ENCODE assay signal across 8 mouse cellular contexts in genomic region chr11:89059919-89060422, GRCm38 (mm10). TPM values are rescaled to one million over a fixed set of nuclear protein-coding genes. Genes with fewer than 3 reads are reported as not detected.
DNase-seq lines count a peak whose midpoint lies in the region; ATAC-seq lines count a peak whose summit lies in the region.

No protein-coding gene starts in this region.

- peak overlapping the region; percentile 88 for H3K4me3 ChIP-seq in forebrain, embryonic 16.5 days (replicated peaks; ENCODE audit: low read length)
- H3K4me3 ChIP-seq in megakaryocyte, embryonic 14.5 days (replicated peaks), result peak overlapping the region; percentile 96

- DNase-seq in left cerebral cortex, adult 18-20 months (ENCODE audit: low spot score in 2 of 2), result peak; percentile 31 to 51
- DNase-seq in left cerebral cortex, adult 11 months (ENCODE audit: low spot score), result no peak
- peak; percentile 4 to 48 for DNase-seq in kidney, postnatal 36 days
- peak; percentile 9 for DNase-seq in spleen, adult 12 weeks (ENCODE audit: low spot score)
- no peak for DNase-seq in urinary bladder, adult 2 months (ENCODE audit: low spot score)

- H3K4me2 ChIP-seq in forebrain, embryonic 16.5 days (ENCODE audit: low read length), result peak overlapping the region; percentile 66

- H3K27ac ChIP-seq in forebrain, embryonic 16.5 days (ENCODE audit: low read length), result peak overlapping the region; percentile 42; the same call in 1 of the 2 replicates

- H3K9ac ChIP-seq in forebrain, embryonic 16.5 days (replicated peaks; ENCODE audit: low read depth, low read length), result peak overlapping the region; percentile 89

- WGBS in forebrain, embryonic 16.5 days, result 0% methylated on average over 33 of the region's 33 CpGs

- H3K36me3 ChIP-seq in forebrain, embryonic 16.5 days (ENCODE audit: control insufficient read depth, insufficient read depth), result no peaks in the 10 kb centered on the region
- H3K36me3 ChIP-seq in megakaryocyte, embryonic 14.5 days (replicated peaks; ENCODE audit: low read length), result peaks cover 21% of the 10 kb centered on the region

- no peaks in the 10 kb centered on the region for H3K27me3 ChIP-seq in forebrain, embryonic 16.5 days (replicated peaks; ENCODE audit: control insufficient read depth, insufficient read depth, low read length)
- peaks cover 3% of the 10 kb centered on the region for H3K27me3 ChIP-seq in megakaryocyte, embryonic 14.5 days (replicated peaks)

- H3K9me3 ChIP-seq in forebrain, embryonic 16.5 days (ENCODE audit: control insufficient read depth, low read length), result no peaks in the 10 kb centered on the region
- H3K9me3 ChIP-seq in megakaryocyte, embryonic 14.5 days, result no peaks in the 10 kb centered on the region

- peaks cover 26% of the 10 kb centered on the region for H3K4me1 ChIP-seq in forebrain, embryonic 16.5 days (replicated peaks; ENCODE audit: control insufficient read depth, insufficient read depth, low read length)
- H3K4me1 ChIP-seq in megakaryocyte, embryonic 14.5 days, result peaks cover 26% of the 10 kb centered on the region

- ATAC-seq in activated CD4-positive, CD25-positive, alpha-beta regulatory T cell, adult 4 months, result peak; percentile 59
- peak; percentile 66 for ATAC-seq in forebrain, embryonic 16.5 days

RNA-seq across cellular contexts. Expression of gene Dgke, which starts 6.7 kb away (rescaled TPM):
- 10 to 100 TPM; 54.2 to 55.2 TPM for total RNA-seq in left cerebral cortex, adult 18-20 months (2021)
- 1 to 10 TPM; 3.7 to 4.9 TPM for polyA plus RNA-seq in activated CD4-positive, CD25-positive, alpha-beta regulatory T cell, adult 4 months (2017; shearing (Covaris generic))
- polyA plus RNA-seq in forebrain, embryonic 16.5 days (2015; fragmentation: Nextera tagmentation; extraction: Ambion mirVana), result 17.1 TPM in 2 replicates
- 0.70 TPM in 1 of 2 replicates, not detected in the other for polyA plus RNA-seq in megakaryocyte, embryonic 14.5 days (2012; ENCODE audit: insufficient read depth, low replicate concordance)
- polyA plus RNA-seq in urinary bladder, adult 2 months (2012; rRNA removed), result 5.7 and 6.4 TPM in 2 replicates

RNA-seq across cellular contexts. Expression of gene Gm525, which starts 13.7 kb away (rescaled TPM):
- total RNA-seq in left cerebral cortex, adult 18-20 months (2021), result not detected
- not detected for polyA plus RNA-seq in activated CD4-positive, CD25-positive, alpha-beta regulatory T cell, adult 4 months (2017; shearing (Covaris generic))
- not detected in 2 replicates for polyA plus RNA-seq in forebrain, embryonic 16.5 days (2015; fragmentation: Nextera tagmentation; extraction: Ambion mirVana)
- not detected in 2 replicates for polyA plus RNA-seq in megakaryocyte, embryonic 14.5 days (2012; ENCODE audit: insufficient read depth, low replicate concordance)
- polyA plus RNA-seq in urinary bladder, adult 2 months (2012; rRNA removed), result 0.18 and 0.72 TPM in 2 replicates

Comparison
In these comparisons a context has a peak if more than half of its experiments do, and no peak if none do; other contexts are left out.
1. DNase-seq: peak in left cerebral cortex, adult 18-20 months (2 of 2), kidney, postnatal 36 days (2 of 2) and spleen, adult 12 weeks (single experiment); none in left cerebral cortex, adult 11 months (single experiment) and urinary bladder, adult 2 months (single experiment).